Mouse (Mus musculus): ENCODE results near the gene Zfp712.

Zfp712 gene

GRCm38 (mm10) chr13:67060786-67061358 is at the start of gene Zfp712:
Zfp712 (minus strand) TSS chr13:67061170.
- peak; percentile 89 for DNase-seq (ENCODE audit: low read depth, low spot score)

GRCm38 (mm10) chr13:67108821-67109206 is 47.8 kb upstream of the Zfp712 start:
- no peak for DNase-seq (ENCODE audit: low read depth, low spot score)

- DNase-seq (ENCODE audit: low read depth, low spot score): peak; percentile 95
These were observed 47.3 kb upstream of the Zfp712 start, which contains the start of gene Gm28557 for GRCm38 (mm10) chr13:67108194-67108820. Gm28557 (minus strand) TSS chr13:67108604.

- no peak for DNase-seq (ENCODE audit: low read depth, low spot score)
These were observed 46.7 kb upstream of the Zfp712 start for GRCm38 (mm10) chr13:67107681-67108080.

GRCm38 (mm10) chr13:67097876-67098275 is 36.9 kb upstream of the Zfp712 start, which contains the start of gene Zfp708:
Zfp708 (minus strand) TSS chr13:67097976.
- DNase-seq (ENCODE audit: low read depth, low spot score): no peak

GRCm38 (mm10) chr13:67090154-67090553 is 29.2 kb upstream of the Zfp712 start:
- DNase-seq (ENCODE audit: low read depth, low spot score): no peak

- peak; percentile 27 for DNase-seq (ENCODE audit: low read depth, low spot score)
These were observed 21.0 kb upstream of the Zfp712 start for GRCm38 (mm10) chr13:67081946-67082345.

GRCm38 (mm10) chr13:67081142-67081713 is 20.3 kb upstream of the Zfp712 start:
- DNase-seq (ENCODE audit: low read depth, low spot score): peak; percentile 75

- no peak for DNase-seq (ENCODE audit: low read depth, low spot score)
These were observed 16.3 kb upstream of the Zfp712 start for GRCm38 (mm10) chr13:67077244-67077643.

- DNase-seq (ENCODE audit: low read depth, low spot score): no peak
These were observed 11.8 kb upstream of the Zfp712 start for GRCm38 (mm10) chr13:67072786-67073185.

GRCm38 (mm10) chr13:67065386-67065785 is 4.4 kb upstream of the Zfp712 start:
- DNase-seq (ENCODE audit: low read depth, low spot score): no peak

- no peak for DNase-seq (ENCODE audit: low read depth, low spot score)
These were observed 1.5 kb upstream of the Zfp712 start for GRCm38 (mm10) chr13:67062427-67062826.

GRCm38 (mm10) chr13:67060161-67060785 is 697 bp downstream of the Zfp712 start:
- DNase-seq (ENCODE audit: low read depth, low spot score): peak; percentile 34
